Mouse (Mus musculus) embryonic fibroblast, embryonic 13.5 days (primary cell): Measurements from ENCODE around the gene Ppp1r11. TPM values are rescaled to one million over a fixed set of nuclear protein-coding genes. Genes with fewer than 3 reads are reported as not detected.
"Not testable (repeated sequence)": the region's sequence is repeated elsewhere in the genome, so short reads cannot be mapped to it uniquely, and the experiment has no call there.

Experiments
- H3K27ac ChIP-seq: 2 replicates; pipeline ENCODE4 v1.5.1; 2012; ENCODE audit warnings: low read length, control low read depth, inconsistent platforms; ENCODE audit not compliant: insufficient read depth
- H3K4me1 ChIP-seq: 2 replicates; pipeline ENCODE4 v1.6.1; 2011; ENCODE audit warnings: low read length; ENCODE audit not compliant: control insufficient read depth, insufficient read depth
- H3K4me3 ChIP-seq: 2 replicates; pipeline ENCODE4 v1.5.1; 2011; ENCODE audit warnings: mild to moderate bottlenecking, control low read depth, low read length; ENCODE audit not compliant: insufficient read depth
- CTCF ChIP-seq: IDR thresholded peaks from 2 replicates; pipeline ENCODE4 v1.5.1; 2011; ENCODE audit warnings: mild to moderate bottlenecking, control low read depth, low read length, moderate library complexity, borderline replicate concordance; ENCODE audit not compliant: insufficient read depth
- POLR2A ChIP-seq: IDR thresholded peaks from 2 replicates; pipeline ENCODE4 v1.6.1; 2011; ENCODE audit warnings: low read depth, mild to moderate bottlenecking, control low read depth, low read length, moderate library complexity
- polyA plus RNA-seq: library from polyadenylated mRNA; stranded (reverse); fragments of >200 nt; gene quantifications from 2 replicates; pipeline ENCODE4 v1.2.4, GENCODE M21; 2011; ENCODE audit warnings: low read depth; ENCODE audit not compliant: missing spikeins, insufficient read length

Gene Ppp1r11
- polyA plus RNA-seq = 60.4 and 65.2 TPM in 2 replicates

DNA sequence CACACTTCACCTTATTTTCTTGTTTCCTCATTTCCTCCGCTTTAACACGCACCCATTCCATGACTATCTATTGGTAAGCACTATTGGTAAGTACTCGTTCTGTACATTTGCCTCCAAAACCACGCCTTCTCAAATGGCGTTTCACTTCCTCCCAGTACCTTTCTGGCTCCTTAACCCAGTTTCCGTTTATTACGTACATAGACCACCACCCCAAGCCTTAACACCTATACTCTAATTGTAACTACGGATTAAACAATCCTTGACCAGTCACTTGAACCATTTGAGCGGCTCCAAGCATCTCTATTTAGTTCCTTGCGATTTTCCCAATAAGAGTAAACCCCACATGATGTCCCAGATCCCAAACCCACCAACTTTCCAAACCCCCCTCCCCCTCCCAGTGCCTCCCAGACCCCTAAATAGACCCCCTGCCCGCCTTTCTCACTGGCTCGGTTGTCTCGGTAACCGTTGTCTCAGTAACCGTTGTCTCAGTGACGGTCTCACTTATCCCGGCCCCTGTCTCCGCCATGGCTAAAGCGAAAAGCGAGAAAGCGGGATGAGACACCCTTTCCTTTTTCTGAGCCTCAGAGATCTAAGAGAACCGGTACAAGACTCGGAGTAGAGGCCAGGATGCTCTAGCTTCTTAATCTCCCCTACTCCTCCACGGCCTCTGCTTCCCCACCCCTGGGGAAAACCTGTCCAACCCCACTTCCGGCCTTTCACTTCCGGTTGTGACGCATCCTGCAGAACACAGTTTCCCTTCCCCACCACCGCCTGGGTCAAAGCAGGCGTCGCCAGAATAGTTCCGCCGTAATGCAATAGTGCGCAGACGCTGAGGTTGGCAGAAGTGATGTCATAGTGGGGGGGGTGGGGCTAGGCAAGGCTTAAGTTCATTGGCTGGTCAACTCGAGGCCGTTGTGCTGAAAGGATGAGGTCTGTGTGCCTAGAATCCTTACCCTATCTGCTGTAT, at the start of gene Ppp1r11:
Ppp1r11 (minus strand) TSS at position 761 of the 967 bp plus-strand sequence.
- Histone ChIP-seq H3K4me1 (peaks cover 3% of the 10 kb centered on the region; the same call in 1 of the 2 replicates), H3K4me3 (peak within 1 kb of the TSS; percentile 96), H3K27ac (0 out of 2 replicates have a peak within 1 kb of the TSS, but pooled peaks have one; percentile 19)
- TF ChIP-seq CTCF (no peak), POLR2A (peak; percentile 72)

GRCm38 (mm10) chr17:37000863-37001262, 49.3 kb upstream of the Ppp1r11 start, which contains the start of gene Zfp57:
Gene Zfp57, plus strand, starts transcription at chr17:37001163.
- H3K27ac ChIP-seq = 0 out of 2 replicates have a peak within 1 kb of the TSS, but pooled peaks have one; percentile 10
- H3K4me3 ChIP-seq = no peak within 1 kb of the TSS
- no peak for TF ChIP-seq POLR2A
- no peak for TF ChIP-seq CTCF
- peaks cover 5% of the 10 kb centered on the region; the same call in 1 of the 2 replicates for H3K4me1 ChIP-seq

DNA sequence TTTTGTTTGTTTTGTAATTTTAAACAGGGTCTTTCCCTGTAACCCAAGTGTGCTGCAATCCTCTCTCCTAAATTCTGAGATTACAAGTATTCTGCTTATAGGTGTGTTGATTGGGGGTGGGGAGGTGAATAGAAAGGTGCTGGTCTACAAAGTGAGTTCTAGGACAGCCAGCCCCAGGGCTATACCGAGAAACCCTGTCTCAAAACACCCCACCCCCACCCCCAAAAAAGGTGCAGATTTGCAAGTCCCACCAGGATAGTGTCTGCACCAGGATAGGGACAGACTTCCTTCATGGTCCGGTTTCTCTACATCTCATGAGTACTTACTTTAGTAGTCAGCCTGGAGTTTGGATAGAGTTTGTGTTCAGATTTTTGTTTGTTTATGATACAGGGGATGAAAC, 46.9 kb upstream of the Ppp1r11 start:
- peaks cover 3% of the 10 kb centered on the region; the same call in 1 of the 2 replicates for H3K4me1 ChIP-seq
- TF ChIP-seq POLR2A = no peak
- no peak for TF ChIP-seq CTCF
- H3K27ac ChIP-seq = no peak overlapping the region
- H3K4me3 ChIP-seq = no peak overlapping the region

DNA sequence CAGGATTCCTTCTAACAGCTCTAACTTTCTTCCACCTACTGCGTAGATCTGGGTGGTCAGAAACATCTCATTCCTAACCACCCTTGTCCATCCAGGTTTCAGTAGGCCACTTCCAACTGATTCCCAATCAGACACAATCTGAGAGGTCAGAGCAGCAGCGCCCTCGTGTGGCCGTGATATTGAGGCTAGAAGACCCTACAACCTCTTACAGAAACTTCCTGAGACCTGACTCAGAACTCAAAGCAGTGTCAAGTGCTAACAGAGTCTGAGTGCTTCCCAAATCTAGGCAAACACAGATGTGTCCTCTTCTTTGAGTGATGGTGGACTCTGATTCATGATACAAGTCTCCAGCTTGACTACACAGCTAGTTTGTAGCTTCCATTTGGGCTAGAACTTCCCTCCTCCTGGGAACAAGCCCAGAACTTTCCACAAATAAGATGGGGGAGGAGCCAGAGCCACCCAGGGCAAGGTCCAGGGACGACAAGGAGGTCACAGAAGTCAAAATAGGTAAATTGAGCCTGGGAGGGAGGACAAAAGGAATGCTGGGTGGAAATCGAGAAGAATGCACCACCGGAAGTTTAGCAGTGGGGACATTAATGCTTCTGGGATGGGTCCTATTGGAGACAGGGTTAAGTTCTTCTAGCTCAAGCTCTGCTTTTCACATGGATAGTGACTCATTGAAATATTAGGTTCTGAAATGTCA, 45.6 kb upstream of the Ppp1r11 start:
- H3K4me3 ChIP-seq = no peak overlapping the region
- peaks cover 3% of the 10 kb centered on the region; the same call in 1 of the 2 replicates for H3K4me1 ChIP-seq
- TF ChIP-seq CTCF (peak; percentile 79; the same call in 1 of the 2 replicates), POLR2A (no peak)
- H3K27ac ChIP-seq = no peak overlapping the region

GRCm38 (mm10) chr17:36995448-36995847, 43.9 kb upstream of the Ppp1r11 start:
- H3K4me1 ChIP-seq = peaks cover 3% of the 10 kb centered on the region; the same call in 1 of the 2 replicates
- H3K4me3 ChIP-seq = no peak overlapping the region
- no peak overlapping the region for H3K27ac ChIP-seq
- TF ChIP-seq CTCF (no peak), POLR2A (no peak)

GRCm38 (mm10) chr17:36994528-36994927, 43.0 kb upstream of the Ppp1r11 start:
- Histone ChIP-seq H3K4me1 (peaks cover 3% of the 10 kb centered on the region; the same call in 1 of the 2 replicates), H3K4me3 (no peak overlapping the region), H3K27ac (no peak overlapping the region)
- no peak for TF ChIP-seq CTCF
- TF ChIP-seq POLR2A = no peak

DNA sequence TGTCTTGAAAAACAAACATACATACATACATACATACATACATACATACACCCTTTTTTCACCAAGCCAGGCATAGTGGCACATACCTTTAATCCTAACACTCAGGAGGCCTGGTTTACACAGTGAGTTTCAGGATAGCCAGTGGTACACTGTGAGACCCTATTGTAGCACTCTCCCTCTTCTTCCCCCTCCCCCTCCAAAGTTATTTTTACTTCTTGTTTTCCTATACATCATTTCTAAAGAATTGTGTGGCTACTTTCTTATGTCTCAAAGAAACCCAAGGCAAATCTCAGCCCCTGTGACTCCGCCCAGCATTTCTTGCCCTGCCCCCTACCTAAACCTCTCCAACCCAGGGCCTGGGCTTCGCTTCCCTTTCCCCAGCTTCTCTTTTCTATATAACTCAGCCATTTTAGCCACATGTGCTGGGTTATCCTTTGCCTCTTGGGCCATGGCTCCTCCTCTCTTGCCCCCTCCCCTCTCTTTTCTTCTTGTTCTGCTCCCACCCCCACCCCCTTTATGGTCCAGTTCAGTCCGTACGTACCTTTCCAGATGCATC, 42.3 kb upstream of the Ppp1r11 start:
- TF ChIP-seq POLR2A (no peak), CTCF (no peak)
- peaks cover 3% of the 10 kb centered on the region; the same call in 1 of the 2 replicates for H3K4me1 ChIP-seq
- no peak overlapping the region for H3K27ac ChIP-seq
- no peak overlapping the region for H3K4me3 ChIP-seq

DNA sequence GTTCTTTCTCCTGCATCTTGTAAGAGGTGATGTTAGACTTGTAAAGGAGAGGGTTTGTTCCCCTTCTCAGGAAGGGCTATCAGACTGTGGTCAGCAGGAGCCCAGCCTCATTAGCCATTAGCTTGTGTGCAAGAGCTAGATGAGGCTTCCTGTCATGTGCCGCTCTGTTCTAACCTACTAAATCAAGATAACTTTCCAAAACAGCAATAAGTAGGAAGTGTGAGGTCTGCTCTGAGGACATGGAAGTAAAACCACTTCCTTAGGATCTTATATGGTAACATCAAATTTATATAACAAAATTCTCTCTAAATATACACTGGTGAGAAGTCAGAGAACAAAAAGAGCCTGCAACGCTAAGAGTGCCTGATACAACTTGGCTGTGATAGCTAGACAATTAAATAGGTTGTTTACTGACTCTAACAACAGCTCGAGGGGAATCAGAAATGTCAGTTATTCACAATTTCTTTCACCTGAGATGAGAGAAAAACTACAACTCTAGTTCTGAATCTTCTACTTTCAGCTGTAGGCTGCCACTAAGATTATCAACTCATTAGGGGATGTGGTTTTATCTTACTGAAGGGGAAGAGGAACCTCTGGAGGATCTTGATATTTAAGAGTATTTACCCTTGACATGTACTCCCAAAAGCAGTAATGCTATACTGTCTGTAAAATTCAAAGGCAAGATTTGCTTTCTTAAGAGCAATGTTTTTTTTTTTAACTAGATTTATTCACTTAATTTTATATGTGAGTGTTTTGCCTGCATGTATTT, 41.0 kb upstream of the Ppp1r11 start:
- H3K4me1 ChIP-seq = peaks cover 3% of the 10 kb centered on the region; the same call in 1 of the 2 replicates
- TF ChIP-seq CTCF = no peak
- TF ChIP-seq POLR2A = no peak
- H3K4me3 ChIP-seq = no peak overlapping the region
- no peak overlapping the region for H3K27ac ChIP-seq

DNA sequence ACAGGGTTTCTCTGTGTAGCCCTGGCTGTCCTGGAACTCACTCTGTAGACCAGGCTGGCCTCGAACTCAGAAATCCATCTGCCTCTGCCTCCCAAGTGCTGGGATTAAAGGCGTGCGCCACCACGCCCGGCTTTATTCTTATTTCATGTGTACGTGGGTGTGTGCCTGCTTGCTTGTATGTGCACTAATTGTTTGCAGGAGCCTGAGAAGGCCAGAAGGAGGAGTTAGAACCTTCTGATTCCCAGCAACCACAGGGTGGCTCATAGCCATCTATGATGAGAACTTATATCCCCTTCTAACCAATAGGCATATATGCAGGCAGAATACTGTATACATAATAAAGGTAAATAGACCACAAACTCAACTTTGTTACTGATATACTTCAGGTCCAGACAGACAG, 39.1 kb upstream of the Ppp1r11 start:
- H3K4me1 ChIP-seq, H3K27ac ChIP-seq: not testable (repeated sequence)

More for the DNA sequence above, 39.1 kb upstream of the Ppp1r11 start:
- H3K4me3 ChIP-seq = not testable (repeated sequence)
